Mouse (Mus musculus) bone marrow, adult 2 months (tissue): ENCODE measurements around the gene Onecut1.

Experiments
- CTCF ChIP-seq: fragments of 200-500 bp; IDR thresholded peaks from 2 replicates; pipeline ENCODE4 v1.5.1; 2011; ENCODE audit warnings: low read length, control low read depth; ENCODE audit not compliant: control insufficient read depth, insufficient read depth
- POLR2A ChIP-seq: fragments of 200-500 bp; IDR thresholded peaks from 2 replicates; pipeline ENCODE4 v1.6.1; 2011; ENCODE audit warnings: low read depth, mild to moderate bottlenecking, control low read depth, low read length, borderline replicate concordance; ENCODE audit not compliant: control insufficient read depth

DNA sequence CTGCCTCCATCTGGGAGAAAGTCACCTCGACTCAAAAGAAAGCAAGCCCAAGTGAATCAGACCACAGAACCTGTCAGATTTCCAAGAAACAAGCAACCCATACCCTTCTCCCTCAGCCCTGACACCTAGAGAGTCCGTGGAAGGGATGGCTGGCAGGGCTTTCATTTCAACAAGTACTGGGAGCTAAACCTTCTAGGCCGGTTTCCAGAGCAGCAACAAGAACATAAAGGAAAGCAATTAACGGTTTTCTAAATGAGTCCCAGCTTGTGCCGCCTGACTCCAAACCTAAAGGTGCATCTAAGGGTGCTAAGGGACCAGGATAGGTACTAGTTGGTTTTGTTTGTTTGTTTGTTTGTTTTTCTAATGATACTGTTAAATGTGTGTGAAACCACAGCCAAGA, 10.1 kb upstream of the Onecut1 start:
- TF ChIP-seq POLR2A: no peak
- TF ChIP-seq CTCF: no peak
